Mouse (Mus musculus): ENCODE measurements around the gene Ntmt1.
A peak's percentile ranks its signal among the peaks of the same experiment; 100 is the strongest.

Ntmt1 gene

DNA sequence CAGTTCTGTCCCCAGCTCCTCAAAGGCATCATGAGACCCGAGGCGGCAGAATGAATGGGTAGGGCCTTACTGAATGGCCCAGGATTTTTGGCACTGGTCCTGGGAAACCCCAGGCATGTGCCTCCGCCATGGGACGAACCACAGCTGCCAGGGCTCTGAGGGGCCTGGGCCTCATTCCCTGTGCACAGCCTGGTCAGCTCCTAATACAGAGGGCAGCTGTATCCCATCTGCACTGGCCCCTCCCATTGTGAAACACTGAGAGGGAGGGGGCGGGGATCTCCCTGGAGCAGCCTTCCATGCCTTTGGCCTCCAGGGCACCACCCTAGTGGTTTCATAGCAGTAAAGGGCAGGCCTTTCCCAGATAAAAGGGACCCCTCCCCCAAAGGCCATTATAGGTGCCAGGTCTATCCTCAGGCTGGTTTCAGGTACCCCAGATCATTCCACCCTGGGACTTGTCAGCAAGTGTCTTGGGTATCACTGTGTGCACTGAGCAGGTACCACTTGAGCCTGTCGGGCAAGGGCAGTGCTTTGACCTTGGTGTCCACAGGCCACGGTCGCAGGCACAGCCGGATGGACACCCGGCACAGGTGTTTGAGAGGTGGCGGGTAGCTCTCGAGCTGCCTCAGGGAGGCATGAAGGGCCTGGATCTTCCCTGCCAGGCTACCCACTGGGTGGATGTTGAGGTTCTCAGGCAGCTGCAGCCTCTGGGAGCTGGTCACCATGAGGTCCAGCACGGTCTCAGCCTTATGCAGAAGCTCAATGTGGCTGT lies 15.9 kb downstream of the Ntmt1 start:
- peak; percentile 12 for DNase-seq (ENCODE audit: low read depth, low spot score)

DNA sequence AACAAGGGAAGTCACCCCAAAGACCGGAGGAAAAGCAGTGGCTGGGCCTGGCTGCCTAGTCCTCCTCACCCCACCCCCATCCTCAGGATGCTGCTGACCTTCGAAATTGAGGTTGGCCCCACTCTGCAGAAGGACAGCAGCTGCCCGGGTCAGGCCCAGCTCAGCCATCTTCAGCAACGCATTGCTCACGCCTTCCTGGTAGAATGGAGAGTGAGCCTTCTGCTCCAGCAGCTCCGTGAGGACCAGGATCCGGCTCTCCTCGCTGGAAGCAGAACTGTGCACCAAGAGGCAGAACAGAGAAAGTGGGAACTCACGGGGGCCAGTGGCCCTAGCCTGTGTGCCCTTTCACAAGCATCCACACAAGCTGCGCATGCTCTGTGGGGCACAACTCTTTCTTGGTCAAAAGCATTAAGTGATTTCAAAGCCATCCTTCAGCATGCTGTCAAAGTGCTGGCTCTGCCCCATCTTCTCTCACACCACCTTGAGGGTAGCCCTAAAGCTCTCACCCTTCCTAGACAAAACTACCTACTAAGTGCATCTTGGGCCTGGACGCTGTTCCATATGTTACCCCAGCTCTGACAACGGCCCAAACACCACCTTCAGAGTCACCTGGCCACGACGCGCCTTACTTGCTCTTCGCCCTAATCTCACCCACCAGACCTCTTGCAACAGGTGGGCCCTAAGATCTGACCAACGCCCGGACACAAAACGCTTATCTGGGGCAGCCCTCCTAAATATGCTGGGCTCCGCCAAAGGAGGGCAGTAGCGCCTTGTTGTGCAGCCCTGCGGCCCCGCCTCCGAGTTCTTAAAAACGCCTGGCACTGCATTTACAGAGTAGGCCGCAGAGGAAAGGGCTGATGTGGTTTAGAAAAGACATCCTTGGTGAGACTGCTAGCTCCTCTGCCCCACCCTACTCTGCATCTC lies 19.5 kb downstream of the Ntmt1 start:
- peak; percentile 86 for DNase-seq (ENCODE audit: low read depth, low spot score)

DNA sequence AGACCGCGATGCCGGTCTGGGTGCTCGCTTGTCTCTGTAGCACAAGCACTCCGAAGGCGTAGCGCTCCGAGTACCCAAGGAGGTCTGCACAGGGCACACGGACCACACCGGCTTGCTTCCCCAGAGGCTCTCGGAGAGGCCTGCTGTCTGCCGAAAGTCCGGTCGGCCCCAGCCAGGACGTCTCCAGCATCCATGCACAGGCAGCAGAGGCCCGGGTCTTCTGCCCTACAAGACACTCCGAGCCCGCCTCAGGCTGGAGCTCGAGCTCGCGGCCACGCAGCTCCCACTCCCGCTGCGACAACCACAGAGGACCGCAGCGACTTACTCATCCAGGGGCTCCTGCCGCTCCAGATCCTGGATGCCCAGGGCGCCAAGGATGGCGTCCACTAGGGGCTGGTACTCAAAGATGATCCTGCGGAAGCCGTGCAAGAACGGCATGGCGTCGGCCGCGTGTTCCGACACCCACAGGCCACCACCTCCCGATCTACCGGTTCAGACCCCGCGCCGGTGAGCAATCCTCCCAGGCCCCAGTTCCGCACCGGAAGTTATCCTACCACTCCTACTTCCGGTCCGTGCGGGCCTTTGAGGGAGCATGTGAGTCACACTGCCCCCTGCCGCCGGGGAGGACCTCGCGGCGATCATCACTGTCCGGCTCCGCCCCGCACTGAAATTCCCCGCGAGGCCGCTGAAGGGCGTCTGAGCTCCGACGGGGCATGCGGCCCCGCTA lies 20.3 kb downstream of the Ntmt1 start:
- DNase-seq (ENCODE audit: low read depth, low spot score): peak; percentile 94

DNA sequence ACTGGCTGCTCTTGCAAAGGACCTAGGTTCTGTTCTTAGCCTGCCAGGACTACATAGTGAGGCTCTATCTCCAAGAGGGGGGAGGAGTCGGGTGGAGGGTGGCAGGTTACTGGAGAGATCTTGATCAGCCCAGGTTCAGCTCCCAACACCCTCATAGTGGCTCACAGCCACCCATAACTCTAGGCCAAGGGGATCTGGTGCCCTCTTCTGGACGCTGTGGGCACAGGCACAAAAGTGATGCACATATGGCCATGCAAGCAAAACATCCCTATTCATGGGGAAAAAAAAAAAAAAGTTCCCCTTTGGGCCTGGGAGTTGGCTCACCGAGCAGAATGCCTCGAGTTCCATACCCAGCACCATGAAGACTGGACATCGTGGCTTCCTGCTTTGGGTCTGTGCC lies 21.7 kb downstream of the Ntmt1 start:
- DNase-seq (ENCODE audit: low read depth, low spot score): peak; percentile 60

DNA sequence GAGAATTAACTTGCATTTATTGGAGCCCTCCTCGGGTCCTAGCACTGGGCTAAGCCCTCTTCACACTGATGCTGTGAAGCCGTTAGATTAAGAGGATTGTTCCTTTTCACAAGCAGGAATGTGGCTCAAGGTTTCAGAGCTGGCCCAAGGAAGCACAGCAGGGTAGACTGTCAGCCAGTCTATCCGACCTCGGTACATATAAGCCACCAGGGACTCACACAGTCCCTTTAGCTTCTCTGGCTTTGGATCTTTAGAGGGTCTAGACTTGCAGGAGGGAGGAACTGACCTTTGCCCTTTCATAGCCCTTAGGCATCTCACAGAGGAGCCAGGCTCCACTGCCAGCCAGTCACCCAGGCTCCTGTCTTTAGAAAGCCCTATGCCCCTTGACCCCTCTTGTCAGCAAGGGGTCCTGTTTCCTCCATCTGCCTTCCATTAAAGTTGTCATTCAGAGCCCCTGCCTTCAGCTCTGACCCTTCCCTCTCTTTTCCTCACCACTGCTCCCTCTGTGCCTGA lies 22.7 kb downstream of the Ntmt1 start, which contains the start of gene Asb6:
Asb6 (minus strand) TSS at position 51 of the 513 bp plus-strand sequence.
- DNase-seq (ENCODE audit: low read depth, low spot score): no peak

DNA sequence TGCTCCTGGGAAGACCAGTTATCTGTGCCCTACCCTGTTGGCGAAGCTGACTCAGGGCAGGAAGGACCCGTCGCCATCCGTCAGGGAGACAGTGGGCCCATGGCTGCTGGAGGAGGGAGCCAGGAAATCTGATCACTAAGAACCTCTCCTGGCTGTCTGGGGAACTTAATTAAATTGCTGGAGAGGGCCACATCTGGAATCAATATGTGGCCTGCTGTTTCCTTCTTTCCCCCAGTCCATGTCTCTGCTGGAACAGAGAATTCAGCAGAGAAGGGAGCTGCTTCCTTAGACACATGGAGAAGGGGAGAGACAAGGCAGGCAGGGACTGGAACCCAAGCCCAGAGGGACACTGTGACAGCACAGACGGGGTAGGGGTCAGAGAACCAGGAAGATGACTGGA lies 26.0 kb downstream of the Ntmt1 start:
- no peak for DNase-seq (ENCODE audit: low read depth, low spot score)

DNA sequence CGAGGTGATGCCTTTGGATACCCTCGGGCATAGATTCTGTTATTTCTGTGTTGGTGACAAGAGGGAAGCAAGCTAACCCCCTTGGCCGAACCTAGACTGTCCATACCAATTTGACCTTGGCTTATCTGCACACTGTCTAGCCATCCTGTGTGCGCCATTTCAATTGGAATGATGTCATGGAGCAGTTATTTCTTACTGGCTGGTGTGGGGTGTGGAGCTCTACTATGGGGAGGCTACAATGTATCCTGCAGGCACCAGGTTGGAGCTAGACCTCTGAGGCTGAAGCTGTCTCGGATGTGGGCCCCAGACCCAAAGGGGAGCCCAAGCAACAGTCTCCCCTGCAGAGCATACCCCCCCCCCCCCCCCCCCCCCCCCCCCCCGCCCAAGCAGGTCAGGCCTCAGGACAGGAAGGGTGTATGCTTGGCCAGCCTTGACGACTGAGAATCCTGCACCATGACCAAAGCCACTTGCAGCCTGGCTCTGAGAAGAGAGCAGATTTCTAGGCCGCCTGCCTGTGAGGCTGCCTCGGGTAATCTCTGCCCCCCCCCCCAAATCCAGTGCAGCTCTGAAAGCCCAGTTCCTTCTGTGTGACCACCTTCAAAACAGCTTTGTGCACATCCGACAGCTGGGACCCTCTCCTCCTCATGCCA lies 26.9 kb downstream of the Ntmt1 start, which contains the start of gene Prrx2:
Prrx2 (plus strand) TSS at position 600 of the 650 bp plus-strand sequence.
- DNase-seq (ENCODE audit: low read depth, low spot score): no peak

DNA sequence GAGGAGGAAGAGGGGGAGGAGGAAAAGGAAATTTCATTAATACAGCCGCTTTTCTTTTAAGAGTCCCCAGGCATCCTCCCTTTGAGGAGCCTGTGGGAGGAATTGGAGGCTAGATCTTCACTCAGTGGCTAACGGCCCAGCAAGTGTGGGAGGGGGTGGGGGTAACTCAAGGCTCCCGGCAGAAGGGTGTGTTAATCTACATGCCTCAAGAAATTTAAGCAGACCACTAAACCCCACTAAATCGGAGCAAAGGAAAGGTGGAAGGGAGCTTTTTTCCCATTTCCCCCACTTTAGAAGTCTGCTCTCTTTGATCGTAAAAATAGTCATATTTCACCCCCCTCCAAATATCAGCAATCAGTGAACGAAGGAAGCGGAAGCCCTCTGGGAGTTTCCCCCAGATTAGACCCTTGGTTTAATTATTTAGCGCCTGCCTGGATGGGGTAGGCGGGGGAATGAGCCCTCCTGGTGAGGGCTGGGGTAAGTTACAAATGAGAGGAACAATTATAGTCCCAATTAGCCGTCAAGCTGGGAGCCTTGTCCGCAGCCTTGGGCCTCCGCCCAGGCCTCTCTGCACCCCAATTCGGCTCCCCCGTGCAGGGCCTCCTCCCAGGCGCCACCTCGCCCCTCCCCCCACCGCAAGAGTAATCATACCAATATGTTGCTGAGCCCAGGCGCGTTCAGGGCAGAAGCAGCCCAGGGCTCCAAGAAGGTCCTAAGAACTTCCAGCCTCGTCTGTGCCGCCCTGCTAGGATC lies 28.8 kb downstream of the Ntmt1 start:
- DNase-seq (ENCODE audit: low read depth, low spot score): no peak

DNA sequence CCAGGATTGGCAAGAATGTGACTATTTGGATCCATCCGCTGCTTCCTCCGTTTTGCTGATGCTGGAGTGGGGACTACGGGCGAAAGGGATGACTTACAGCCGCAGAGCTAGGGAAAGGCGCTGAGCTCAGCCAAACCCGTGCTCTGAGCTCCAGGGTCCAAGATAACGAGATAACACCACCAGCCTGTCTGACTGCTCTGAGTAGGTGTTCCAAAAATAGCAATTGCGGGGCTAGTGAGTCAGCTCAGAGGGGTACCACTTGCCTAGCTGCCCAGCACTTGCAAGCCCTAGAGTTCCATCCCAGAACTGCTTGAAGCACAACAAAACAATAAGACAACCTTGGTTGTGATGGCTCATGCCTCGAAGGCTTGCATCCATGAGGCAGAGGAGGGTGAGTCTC lies 35.0 kb downstream of the Ntmt1 start:
- no peak for DNase-seq (ENCODE audit: low read depth, low spot score)

DNA sequence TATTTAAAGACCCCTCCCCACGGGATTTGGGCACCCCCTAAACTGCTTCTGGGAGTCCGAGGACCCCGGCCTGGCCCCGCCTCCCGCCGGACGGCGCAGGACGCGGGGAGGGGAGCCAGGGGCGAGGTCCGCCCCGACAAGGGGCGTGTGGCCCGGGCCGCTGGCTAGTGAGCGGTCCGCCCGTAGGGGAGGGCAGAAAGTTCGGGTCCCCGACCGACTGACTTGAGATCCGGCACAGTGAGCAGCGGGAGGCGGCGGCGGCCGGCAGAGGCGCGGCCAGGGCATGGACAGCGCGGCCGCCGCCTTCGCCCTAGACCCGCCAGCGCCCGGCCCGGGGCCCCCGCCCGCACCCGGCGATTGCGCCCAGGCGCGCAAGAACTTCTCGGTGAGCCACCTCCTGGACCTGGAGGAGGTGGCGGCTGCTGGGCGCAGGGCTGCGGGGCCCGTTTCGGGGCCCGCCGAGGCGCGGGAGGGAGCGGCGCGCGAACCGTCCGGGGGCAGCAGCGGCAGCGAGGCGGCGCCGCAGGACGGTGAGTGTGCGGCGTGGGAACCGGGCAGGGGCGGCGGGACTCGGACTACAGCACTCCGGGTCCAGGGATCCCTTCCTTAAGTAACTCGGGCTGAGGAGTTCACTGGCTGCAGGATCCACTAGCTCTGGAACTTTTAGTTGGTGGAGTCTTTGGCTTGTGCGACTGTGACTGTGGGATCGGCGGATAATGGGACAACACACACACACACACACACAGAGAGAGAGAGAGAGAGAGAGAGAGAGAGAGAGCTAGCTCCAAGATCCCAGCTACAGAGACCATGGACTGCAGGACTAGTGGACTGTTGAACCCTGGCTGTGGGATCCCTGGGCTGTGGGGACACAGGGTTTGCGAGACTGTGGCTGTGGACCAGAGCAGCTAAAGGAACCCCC lies 37.8 kb downstream of the Ntmt1 start:
- no peak for DNase-seq (ENCODE audit: low read depth, low spot score)

DNA sequence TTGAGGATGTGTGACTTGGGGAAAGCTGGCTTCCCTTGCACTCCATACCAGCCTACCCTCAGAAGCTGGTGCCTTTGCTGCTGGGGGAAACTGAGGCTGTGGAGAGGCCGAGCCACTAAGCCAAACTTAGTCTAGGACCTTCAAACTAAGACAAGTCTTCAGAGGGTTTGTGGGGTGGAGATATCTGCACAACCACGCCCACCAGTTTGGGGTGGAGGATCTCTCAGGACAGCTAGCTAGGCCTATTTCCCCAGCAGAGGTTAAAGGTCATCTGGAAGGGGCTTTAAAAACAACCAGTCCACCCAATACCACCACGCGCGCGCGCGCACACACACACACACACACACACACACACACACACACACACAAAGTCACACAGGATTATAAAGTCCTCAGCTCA lies 38.6 kb downstream of the Ntmt1 start:
- DNase-seq (ENCODE audit: low read depth, low spot score): no peak

DNA sequence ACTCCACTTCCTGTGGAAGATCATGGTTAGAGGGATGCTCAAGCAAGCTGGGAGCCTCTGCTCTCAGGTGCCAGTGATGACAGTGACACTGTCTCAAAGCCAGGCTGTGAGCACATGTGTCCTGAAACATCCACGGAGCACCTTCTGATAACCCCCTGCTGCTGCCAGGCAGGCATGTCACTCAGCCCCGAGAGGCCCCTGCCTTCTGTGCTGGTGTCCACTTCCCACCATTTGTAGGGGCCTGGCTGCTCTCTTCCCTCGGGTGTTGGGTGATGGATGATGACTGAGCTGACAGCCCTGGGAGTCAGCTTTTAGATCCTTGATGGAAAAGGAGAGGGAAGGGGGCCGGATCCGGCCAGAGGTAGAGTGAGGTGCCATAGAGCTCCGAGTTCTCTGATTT lies 39.1 kb downstream of the Ntmt1 start:
- no peak for DNase-seq (ENCODE audit: low read depth, low spot score)

DNA sequence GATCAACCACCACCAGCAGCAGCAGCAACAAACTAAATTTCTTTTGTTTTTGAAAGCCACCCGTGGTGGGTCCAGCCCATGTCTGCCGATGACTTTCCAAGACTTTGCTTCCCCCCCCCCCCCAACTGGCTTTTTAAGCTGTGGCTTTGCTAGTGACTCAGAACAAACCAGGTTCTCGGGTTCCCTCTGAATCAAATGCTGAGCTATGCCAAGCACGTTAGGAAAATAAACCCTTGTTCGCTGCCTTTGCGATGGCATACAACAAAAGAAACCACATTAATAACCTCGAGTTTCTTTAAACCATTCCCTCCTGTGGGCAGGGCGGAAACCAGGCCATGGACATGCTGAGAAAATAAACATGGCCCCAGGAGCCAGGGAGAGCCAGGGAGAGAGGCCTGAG lies 40.6 kb downstream of the Ntmt1 start:
- no peak for DNase-seq (ENCODE audit: low read depth, low spot score)

DNA sequence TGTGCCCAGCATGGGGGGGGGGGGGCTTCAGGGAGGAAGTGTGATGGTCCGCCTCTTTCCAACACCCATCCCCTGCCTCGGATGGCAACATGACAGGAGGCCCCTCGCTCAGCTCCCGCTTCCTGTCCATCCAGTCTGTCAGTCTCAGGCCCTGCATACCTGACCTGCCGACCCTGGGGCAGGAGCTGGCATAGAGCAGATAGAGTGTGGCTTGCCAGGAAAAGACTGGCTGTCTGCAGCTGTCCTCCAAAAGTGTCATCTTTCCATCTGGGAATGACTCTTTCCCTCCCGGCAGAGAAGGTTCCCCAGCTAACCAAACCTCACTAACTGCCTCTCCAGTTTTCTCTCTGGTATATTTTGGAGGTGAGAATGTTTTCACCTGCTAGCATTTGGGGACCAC lies 43.0 kb downstream of the Ntmt1 start:
- DNase-seq (ENCODE audit: low read depth, low spot score): no peak

DNA sequence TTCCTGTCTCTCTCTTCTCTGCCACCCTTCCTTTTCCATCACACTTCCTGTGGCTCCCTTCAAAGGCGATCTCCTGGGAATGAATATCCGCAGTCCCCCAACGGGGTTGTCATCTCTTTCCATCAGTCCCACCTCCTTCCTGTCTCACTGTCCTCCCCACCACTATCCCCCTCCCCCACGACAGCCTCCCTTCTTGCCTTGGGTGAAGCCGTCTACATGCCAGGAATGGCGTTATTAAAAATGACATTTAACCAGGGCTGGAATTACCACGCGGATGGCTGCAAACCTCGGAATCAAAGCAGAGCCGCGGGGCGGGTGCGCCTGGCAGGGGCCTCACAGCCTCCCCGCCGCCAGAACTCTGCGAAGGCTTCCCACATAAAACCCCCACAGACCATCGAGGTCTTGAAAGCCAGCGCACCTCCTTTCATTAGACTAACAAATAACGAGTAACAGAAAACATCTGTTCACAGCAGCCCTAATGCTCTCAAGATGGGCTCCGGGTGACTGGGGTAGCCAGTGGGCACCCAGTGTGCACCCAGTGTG lies 45.2 kb downstream of the Ntmt1 start:
- DNase-seq (ENCODE audit: low read depth, low spot score): no peak

DNA sequence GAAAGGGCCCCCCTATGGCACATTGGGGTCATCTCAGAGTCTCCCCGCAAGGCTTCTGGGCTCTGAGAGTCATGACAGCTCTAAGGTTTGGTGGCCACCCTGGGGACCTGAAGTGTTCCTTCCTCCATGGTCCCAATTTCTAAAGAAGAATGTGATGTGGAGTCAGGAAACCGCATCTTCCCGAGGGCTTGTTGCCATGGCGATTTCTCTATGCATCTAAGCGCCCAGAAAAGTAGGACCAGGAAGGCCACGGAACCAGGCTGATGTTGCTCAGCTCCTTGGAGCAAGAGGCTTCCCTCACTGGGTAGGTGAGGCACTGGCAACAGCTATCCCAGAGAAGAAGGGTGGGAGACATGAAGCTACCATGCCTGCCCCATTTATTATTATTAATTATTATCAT lies 49.5 kb downstream of the Ntmt1 start:
- no peak for DNase-seq (ENCODE audit: low read depth, low spot score)

DNA sequence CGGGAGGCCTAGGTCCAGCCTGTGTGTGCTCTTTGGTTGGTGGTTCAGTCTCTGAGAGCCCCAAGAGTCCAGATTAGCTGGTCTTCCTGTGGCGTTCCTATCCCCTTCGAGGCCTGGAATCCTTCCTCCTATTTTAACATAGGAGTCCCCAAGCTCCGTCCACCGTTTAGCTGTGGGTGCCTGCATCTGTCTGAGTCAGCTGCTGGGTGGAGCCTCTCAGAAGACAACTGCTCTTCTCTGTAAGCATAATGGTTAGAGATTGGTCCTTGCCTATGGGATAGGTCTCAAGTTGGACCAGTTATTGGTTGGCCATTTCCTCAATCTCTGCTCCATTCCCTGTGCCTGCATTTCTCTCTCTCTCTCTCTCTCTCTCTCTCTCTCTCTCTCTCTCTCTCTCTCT lies 52.2 kb downstream of the Ntmt1 start:
- no peak for DNase-seq (ENCODE audit: low read depth, low spot score)

DNA sequence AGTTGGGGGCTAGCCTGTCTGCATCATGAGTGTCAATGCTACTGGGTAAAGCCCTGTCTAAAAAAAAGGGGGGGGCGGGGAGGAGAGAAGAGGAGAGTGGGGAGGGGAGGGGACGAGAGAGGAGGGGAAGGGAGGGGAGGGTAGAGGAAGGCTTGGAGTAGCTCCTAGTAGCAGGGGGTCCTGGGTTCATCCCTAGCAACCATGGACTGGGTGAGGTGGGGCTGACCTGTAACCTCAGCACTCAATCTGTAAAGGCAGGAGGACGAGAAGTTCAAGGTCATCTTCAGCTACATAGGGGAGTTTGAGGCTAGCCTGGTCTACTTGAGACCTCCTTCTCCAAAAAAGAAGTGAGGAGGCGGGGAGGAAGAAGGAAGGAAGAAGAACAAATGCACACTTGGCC lies 54.5 kb downstream of the Ntmt1 start:
- DNase-seq (ENCODE audit: low read depth, low spot score): no peak

DNA sequence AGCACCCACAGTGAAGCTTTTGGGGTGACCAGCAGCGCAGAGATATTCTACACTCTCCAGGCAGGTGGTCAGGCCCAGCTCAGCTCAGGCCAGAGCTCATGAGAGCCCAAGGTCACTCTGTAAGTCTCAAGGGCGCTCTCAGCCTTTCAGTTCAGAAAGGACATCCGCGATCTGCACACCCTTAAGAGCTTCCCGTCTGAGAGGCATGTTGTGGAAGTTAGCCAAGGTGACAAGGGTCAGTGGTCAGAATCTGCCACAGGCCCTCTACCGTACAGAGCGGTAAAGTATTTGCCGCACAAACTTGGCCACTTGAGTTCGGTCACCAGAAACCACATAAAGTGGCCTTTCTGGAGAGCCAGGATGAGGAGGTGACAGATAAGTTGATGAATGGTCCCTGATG lies 55.9 kb downstream of the Ntmt1 start:
- no peak for DNase-seq (ENCODE audit: low read depth, low spot score)
